Mouse (Mus musculus) thymus, postnatal 0 days (tissue): ENCODE data around the gene Pde3b. TPM values are rescaled to one million over a fixed set of nuclear protein-coding genes. Genes with fewer than 3 reads are reported as not detected.
"Not testable (repeated sequence)": the region's sequence is repeated elsewhere in the genome, so short reads cannot be mapped to it uniquely, and the experiment has no call there.

ENCODE experiments used
- DNase-seq: peaks from one replicate; pipeline ENCODE4 v3.0.0-alpha.2; 2015; ENCODE audit warnings: low spot score
- polyA plus RNA-seq: library from polyadenylated mRNA; unstranded; fragments of >200 nt; fragmentation: Nextera tagmentation; extraction: Ambion mirVana; gene quantifications from 2 replicates; pipeline ENCODE4 v1.2.1, GENCODE M21; 2015

Gene Pde3b
- polyA plus RNA-seq, 1 experiment from 2014 or later: 10.1 TPM

DNA sequence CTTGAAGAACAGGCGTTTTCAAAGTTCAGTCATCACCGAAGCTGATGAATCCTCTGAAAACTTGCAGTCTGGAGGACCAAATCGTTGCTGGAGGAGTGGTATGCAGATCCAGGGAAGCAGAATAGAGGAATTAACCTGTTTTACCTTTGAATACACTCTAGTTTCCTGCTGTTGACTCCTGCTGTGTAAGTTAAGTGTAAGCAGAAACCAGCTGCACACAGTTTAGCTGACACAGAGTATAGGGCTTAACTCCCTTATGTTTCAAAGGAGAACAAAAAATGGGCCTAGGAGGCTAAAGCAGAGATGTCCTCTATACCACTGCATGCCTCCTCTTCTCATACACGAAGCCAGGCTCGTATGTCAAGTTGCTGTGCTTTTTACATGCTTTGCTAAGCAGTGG lies 63.8 kb downstream of the Pde3b start:
- DNase-seq: peak; percentile 44

DNA sequence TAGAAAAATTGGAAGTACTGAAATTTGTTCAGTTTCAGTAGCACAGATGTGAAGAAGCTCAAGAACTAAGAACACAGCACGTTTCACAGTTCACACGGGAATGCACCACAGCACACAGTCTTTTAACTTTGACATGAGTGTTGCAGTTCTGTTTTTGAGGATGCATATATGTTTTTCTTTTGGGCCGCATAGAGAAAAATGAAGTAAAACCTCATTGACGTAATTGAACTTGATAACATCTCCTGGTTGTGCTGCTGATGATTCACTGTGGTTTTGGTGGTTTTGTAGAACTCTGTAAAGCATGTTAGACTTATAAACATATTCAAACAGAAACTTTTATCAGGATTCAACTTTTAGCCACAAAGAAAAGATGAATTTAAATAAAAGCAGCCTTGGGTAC lies 64.7 kb downstream of the Pde3b start:
- peak; percentile 89 for DNase-seq

DNA sequence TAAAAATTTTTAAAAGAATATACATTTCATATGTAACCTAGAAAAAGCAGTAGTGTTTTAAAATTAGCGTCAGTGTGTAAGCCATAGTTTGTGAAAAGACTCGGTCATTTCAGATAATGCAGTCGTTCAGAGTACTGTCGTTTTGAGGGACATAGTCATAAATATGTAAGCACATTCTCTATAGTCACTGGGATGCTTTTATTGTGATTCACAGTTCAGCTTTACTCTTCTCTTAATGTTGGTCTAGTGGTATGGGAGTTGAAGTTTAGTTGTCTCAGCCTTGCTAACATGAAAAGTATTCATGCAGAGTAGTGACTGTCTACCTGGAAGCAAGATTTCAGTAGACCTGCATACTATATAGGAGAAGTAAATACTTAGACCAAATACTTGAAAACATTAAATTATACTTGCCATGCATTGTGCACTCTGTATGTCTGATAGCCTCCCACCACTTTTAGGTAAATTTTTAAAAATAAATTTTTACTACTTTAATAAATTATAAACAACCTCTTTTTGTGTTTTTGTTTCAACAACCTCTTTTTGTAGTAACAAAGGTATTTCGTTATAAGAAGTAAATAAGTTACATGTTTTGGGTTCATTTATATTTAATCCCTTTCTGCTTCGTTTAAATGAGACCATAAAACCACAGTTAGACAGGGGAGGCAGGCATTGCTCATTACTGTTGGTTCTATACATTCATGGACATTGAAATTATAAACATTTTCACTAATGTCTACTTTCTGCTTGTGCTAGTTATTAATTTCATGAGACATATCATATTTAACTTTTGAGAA lies 65.3 kb downstream of the Pde3b start:
- DNase-seq: no peak

- no peak for DNase-seq
Measured at GRCm38 (mm10) chr7:114481008-114481407, 65.9 kb downstream of the Pde3b start.

- DNase-seq: no peak
Measured at GRCm38 (mm10) chr7:114481429-114481931, 66.4 kb downstream of the Pde3b start.

GRCm38 (mm10) chr7:114492540-114492939 lies 77.5 kb downstream of the Pde3b start:
- no peak for DNase-seq

- peak; percentile 50 for DNase-seq
Measured at GRCm38 (mm10) chr7:114494033-114494432, 79.0 kb downstream of the Pde3b start.

- DNase-seq: no peak
Measured at GRCm38 (mm10) chr7:114499293-114499692, 84.2 kb downstream of the Pde3b start.

GRCm38 (mm10) chr7:114508879-114509278 lies 93.8 kb downstream of the Pde3b start:
- no peak for DNase-seq

DNA sequence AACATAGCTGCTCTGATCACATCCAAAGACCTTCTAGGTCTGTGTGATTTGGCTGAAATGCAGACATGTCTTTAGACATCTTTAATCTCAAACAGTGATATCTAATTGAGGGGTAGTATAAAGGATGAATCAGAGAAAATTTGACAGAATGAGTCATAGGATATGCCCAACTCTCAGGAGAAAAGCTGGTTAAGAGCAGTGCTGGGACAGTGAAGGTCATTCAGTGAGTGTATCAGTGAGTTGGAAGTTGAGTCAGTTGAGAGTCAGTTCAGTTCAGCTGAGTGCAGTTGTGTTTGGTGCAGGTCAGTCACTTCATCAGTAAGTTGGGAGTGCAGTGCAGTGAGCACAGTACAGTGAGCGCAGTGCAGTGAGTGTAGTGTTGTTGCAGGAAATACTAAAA lies 105.0 kb downstream of the Pde3b start:
- DNase-seq: no peak

DNA sequence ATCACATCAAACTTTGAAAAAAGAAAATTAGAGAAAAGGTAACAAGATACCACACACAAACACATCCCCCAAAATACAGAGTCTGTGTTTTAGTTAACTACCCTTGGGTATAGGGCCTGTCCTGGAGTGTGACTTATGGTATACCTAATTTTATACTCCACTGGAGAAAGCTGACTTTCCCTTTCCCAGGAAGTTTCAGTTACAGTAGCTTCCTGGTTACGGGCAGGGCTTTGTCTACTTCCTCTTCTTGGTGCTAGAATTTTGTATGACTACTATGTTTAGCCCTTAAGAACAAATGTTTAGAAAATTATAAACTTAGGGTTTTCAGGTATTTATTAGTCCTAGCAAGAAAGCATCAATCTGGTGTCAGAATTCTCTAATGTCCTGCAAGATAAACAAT lies 111.2 kb downstream of the Pde3b start:
- DNase-seq: no peak

GRCm38 (mm10) chr7:114536179-114536578 lies 121.1 kb downstream of the Pde3b start:
- no peak for DNase-seq

GRCm38 (mm10) chr7:114562531-114563241 lies 147.6 kb downstream of the Pde3b start, which contains the start of gene Cyp2r1:
TSS of gene Cyp2r1 (minus strand) at chr7:114562972.
- DNase-seq: peak; percentile 94

DNA sequence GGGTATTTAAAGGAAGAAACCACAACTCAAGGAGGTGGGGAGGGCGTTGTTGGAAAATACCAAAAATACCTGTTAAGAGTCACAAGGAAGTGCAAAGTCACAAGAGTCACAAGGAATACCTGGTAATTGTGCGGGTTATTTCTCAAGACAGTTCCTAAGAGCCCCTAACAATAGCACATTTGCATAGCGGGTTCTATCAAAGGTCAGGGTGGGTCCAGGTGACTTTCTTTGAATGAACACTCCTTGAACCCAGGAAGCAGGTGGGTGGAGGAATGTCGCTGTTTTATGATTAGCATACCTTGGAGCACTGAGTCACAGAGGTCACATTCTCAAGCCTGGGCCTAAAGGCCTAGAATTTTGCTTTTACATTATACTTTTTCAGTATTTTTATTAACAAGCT lies 158.8 kb downstream of the Pde3b start:
- not testable (repeated sequence) for DNase-seq

DNA sequence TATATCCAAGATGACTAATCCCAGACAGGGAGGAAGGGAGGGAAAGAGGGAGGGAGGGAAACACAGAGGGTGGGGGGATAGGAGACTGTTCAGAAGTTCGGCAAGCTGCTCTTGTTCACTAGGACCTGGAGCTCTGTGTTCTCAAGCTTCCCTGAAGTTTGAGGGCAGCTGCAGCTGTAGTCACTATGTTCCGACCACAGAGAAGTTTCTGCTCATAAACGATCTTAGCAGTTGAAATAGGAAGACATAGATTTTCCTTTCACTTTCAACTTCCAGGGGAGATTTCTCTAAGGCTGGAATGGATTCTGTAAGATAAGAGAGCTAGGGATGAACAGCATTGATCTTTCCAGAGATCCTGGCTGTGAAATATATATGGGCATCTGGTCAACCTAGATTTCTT lies 161.8 kb downstream of the Pde3b start:
- peak; percentile 9 for DNase-seq

- DNase-seq: no peak
Measured at GRCm38 (mm10) chr7:114577665-114578064, 162.6 kb downstream of the Pde3b start.

DNA sequence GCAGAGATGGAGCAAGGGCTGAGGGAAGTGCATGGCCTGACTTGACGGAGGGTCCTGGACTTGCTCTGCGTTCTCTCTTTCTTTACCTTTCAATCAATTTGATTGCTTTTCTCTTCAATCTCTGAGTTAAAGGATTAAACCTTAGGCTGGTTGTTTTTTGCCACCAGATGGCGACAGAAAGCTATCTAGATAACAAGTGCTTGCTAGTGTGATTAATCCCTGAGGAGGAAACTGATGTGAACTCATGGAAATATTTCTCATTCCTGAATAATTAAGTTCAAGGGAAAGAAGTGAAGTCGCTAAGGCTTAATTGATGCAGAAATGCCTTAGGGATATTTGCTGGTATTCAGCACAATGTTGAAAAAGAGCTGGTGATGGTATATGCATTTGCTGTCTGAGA lies 165.3 kb downstream of the Pde3b start:
- DNase-seq: peak; percentile 23

- DNase-seq: no peak
Measured at GRCm38 (mm10) chr7:114581200-114581599, 166.1 kb downstream of the Pde3b start.

GRCm38 (mm10) chr7:114582441-114582840 lies 167.4 kb downstream of the Pde3b start:
- no peak for DNase-seq
